Mouse (Mus musculus) C2C12 (cell line): ENCODE data around the gene Gpatch2. TPM values are rescaled to one million over a fixed set of nuclear protein-coding genes. Genes with fewer than 3 reads are reported as not detected.

Experiments used
- H3K27me3 ChIP-seq: one replicate; pipeline ENCODE4 v1.6.1; 2011; ENCODE audit not compliant: control insufficient read depth, insufficient read depth, insufficient read length
- H3K36me3 ChIP-seq: one replicate; pipeline ENCODE4 v1.6.1; 2011; ENCODE audit not compliant: control insufficient read depth, insufficient read depth
- H3K4me3 ChIP-seq: one replicate; pipeline ENCODE4 v1.5.1; 2011; ENCODE audit warnings: mild to moderate bottlenecking, control low read depth; ENCODE audit not compliant: poor library complexity, insufficient read depth, severe bottlenecking
- H3K79me2 ChIP-seq: one replicate; pipeline ENCODE4 v1.6.1; 2011; ENCODE audit not compliant: control insufficient read depth, insufficient read depth
- H3K79me3 ChIP-seq: one replicate; pipeline ENCODE4 v1.6.1; 2011; ENCODE audit warnings: low read depth, control low read depth
- H3ac ChIP-seq: one replicate; pipeline ENCODE3; 2011; ENCODE audit warnings: low read depth; ENCODE audit not compliant: control insufficient read depth, insufficient read length
- CEBPB ChIP-seq: IDR thresholded peaks from one replicate; pipeline ENCODE4 v1.6.1; 2011; ENCODE audit warnings: low read depth, mild to moderate bottlenecking, control low read depth, moderate library complexity
- CTCF ChIP-seq: IDR thresholded peaks from one replicate; pipeline ENCODE4 v1.5.1; 2011; ENCODE audit not compliant: control insufficient read depth, insufficient read depth, insufficient read length
- FOSL1 ChIP-seq: IDR thresholded peaks from one replicate; pipeline ENCODE4 v1.8.0; 2011; ENCODE audit warnings: mild to moderate bottlenecking, low read length; ENCODE audit not compliant: poor library complexity, insufficient read depth, severe bottlenecking
- MAX ChIP-seq: IDR thresholded peaks from one replicate; pipeline ENCODE4 v1.6.1; 2011; ENCODE audit warnings: mild to moderate bottlenecking, control low read depth
- MYOD1 ChIP-seq: IDR thresholded peaks from one replicate; pipeline ENCODE4 v1.6.1; 2011; ENCODE audit warnings: low read depth; ENCODE audit not compliant: control insufficient read depth, insufficient read length
- MYOG ChIP-seq: IDR thresholded peaks from one replicate; pipeline ENCODE4 v1.6.1; 2011; ENCODE audit not compliant: control insufficient read depth, insufficient read length; ENCODE audit errors: extremely low read depth
- USF1 ChIP-seq: IDR thresholded peaks from one replicate; pipeline ENCODE4 v1.6.1; 2011; ENCODE audit warnings: low read depth, mild to moderate bottlenecking, control low read depth, moderate library complexity
- polyA plus RNA-seq: library from polyadenylated mRNA; unstranded; fragments of >200 nt; fragmentation: generic; extraction: Trizol; gene quantifications from one replicate; pipeline ENCODE4 v1.2.1, GENCODE M21; 2012; ENCODE audit warnings: missing spikeins

Gene Gpatch2
- polyA plus RNA-seq, 1 experiment: 4.6 TPM

- Histone ChIP-seq H3K27me3 (no peaks in the 10 kb centered on the region), H3K79me3 (no peaks in the 10 kb centered on the region), H3ac (no peak overlapping the region), H3K4me3 (no peak overlapping the region), H3K79me2 (no peaks in the 10 kb centered on the region), H3K36me3 (peaks cover 6% of the 10 kb centered on the region)
- TF ChIP-seq MAX (no peak), CEBPB (no peak), CTCF (no peak), MYOD1 (no peak), USF1 (no peak), MYOG (no peak), FOSL1 (no peak)
Observed at GRCm38 (mm10) chr1:187348053-187348820, 132.9 kb downstream of the Gpatch2 start.

DNA sequence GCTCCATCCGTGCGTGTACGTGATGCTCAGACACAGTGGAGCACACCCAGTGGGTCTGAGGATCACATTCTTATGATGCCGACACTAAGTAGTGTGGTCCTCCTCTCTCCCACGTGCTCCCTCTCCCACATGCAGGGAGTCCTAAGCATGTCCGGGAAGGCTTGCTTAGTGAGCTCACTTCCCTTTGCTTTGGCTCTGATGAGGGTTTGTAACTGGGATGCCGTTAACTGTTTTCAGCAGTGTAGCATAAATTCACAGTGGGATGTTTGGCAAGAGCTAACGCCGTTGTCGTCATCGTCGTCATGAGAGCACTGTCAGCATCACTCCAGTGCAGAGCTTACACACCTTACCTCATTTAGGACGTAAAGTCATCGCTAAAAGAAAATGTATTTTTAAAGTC is 133.6 kb downstream of the Gpatch2 start:
- no peaks in the 10 kb centered on the region for H3K27me3 ChIP-seq
- no peaks in the 10 kb centered on the region for H3K79me3 ChIP-seq
- H3K4me3 ChIP-seq: no peak overlapping the region
- no peak for TF ChIP-seq CTCF
- no peak for TF ChIP-seq MYOD1
- TF ChIP-seq MYOG: no peak
- TF ChIP-seq USF1: no peak
- TF ChIP-seq FOSL1: no peak
- no peak for TF ChIP-seq MAX
- TF ChIP-seq CEBPB: no peak
- H3K36me3 ChIP-seq: peaks cover 6% of the 10 kb centered on the region
- no peak overlapping the region for H3ac ChIP-seq
- H3K79me2 ChIP-seq: no peaks in the 10 kb centered on the region

DNA sequence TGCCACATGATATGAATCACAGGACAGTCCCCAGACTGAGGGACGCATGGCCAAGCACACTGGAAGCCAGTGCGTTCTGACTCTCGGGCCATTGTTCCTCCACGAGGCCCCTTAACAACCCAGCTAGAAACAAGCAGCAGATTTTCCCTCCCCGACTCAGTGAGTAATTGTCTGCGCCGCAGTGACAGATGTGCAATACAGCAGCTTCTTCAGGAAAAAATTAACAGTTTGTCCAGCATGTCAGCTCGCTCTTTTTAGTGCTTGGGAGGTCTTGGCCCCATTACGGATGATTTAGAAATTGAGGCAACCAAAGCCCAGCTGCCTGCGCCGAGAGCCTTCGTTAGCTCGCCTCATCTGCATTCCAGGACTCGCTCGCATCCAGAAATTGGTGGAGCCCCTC is 140.9 kb downstream of the Gpatch2 start:
- Histone ChIP-seq H3K79me3 (no peaks in the 10 kb centered on the region), H3K79me2 (no peaks in the 10 kb centered on the region), H3K27me3 (no peaks in the 10 kb centered on the region), H3K36me3 (no peaks in the 10 kb centered on the region), H3K4me3 (no peak overlapping the region), H3ac (no peak overlapping the region)
- no peak for TF ChIP-seq CEBPB
- no peak for TF ChIP-seq MAX
- TF ChIP-seq FOSL1: no peak
- no peak for TF ChIP-seq MYOD1
- no peak for TF ChIP-seq CTCF
- no peak for TF ChIP-seq USF1
- no peak for TF ChIP-seq MYOG

GRCm38 (mm10) chr1:187356904-187357303 is 141.6 kb downstream of the Gpatch2 start:
- H3K4me3 ChIP-seq: no peak overlapping the region
- H3ac ChIP-seq: no peak overlapping the region
- TF ChIP-seq MYOD1 (no peak), CTCF (no peak), MAX (no peak)
- no peaks in the 10 kb centered on the region for H3K79me3 ChIP-seq
- H3K27me3 ChIP-seq: no peaks in the 10 kb centered on the region
- no peaks in the 10 kb centered on the region for H3K36me3 ChIP-seq
- H3K79me2 ChIP-seq: no peaks in the 10 kb centered on the region

GRCm38 (mm10) chr1:187360240-187360639 is 144.9 kb downstream of the Gpatch2 start:
- no peak for TF ChIP-seq USF1
- TF ChIP-seq CTCF: no peak
- TF ChIP-seq FOSL1: no peak
- TF ChIP-seq MAX: no peak
- TF ChIP-seq MYOG: no peak
- no peak for TF ChIP-seq MYOD1
- no peak for TF ChIP-seq CEBPB
- Histone ChIP-seq H3K36me3 (no peaks in the 10 kb centered on the region), H3K4me3 (no peak overlapping the region)

GRCm38 (mm10) chr1:187362536-187362935 is 147.2 kb downstream of the Gpatch2 start:
- TF ChIP-seq CEBPB: no peak
- no peak for TF ChIP-seq FOSL1
- TF ChIP-seq USF1: no peak
- no peak for TF ChIP-seq MYOG
- TF ChIP-seq CTCF: no peak
- no peak for TF ChIP-seq MAX
- TF ChIP-seq MYOD1: no peak
- H3K4me3 ChIP-seq: no peak overlapping the region
- no peaks in the 10 kb centered on the region for H3K27me3 ChIP-seq
- H3K79me3 ChIP-seq: no peaks in the 10 kb centered on the region
- no peaks in the 10 kb centered on the region for H3K79me2 ChIP-seq
- no peak overlapping the region for H3ac ChIP-seq
- H3K36me3 ChIP-seq: no peaks in the 10 kb centered on the region

More at GRCm38 (mm10) chr1:187360240-187360639, 144.9 kb downstream of the Gpatch2 start:
- Histone ChIP-seq H3ac (no peak overlapping the region), H3K79me2 (no peaks in the 10 kb centered on the region), H3K79me3 (no peaks in the 10 kb centered on the region), H3K27me3 (no peaks in the 10 kb centered on the region)
